Comparison of ENCODE assay signal across 8 mouse cellular contexts in the genomic region with DNA sequence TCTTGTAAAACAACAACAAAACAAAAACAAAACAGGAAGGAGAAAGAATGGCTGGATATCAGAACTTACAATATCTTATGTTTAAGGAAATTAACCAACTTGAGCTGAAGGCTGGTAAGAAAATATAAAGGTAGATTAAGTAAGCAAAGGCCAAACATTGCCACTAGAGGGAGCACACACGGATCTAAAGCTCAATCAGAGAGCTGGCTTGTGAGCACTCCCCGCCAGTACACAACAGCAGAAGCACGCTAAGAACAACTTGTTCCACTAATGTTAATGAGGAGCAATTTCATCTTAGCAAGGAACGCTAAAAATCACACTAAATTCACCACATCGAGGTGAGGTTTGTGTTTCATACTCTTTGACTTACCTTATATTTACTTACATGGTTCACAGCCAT. TPM values are rescaled to one million over a fixed set of nuclear protein-coding genes. Genes with fewer than 3 reads are reported as not detected.
DNase-seq lines count a peak whose midpoint lies in the region; ATAC-seq and TF ChIP-seq lines count a peak whose summit lies in the region.
"Had no signal": no experiment of that assay in that cellular context is flagged by ENCODE, and none has a peak within 500 bp of the region (broad histone marks: within the 10 kb centered on the region; RNA-seq: fewer than 3 reads in every experiment).

No protein-coding gene starts in this region.

- ATAC-seq in limb, embryonic 11.5 days (ENCODE audit: insufficient number of reproducible peaks, low FRiP score, low TSS enrichment, low read depth) = no peak
- ATAC-seq in hindbrain, embryonic 16.5 days = peak; percentile 52; the same call in 1 of the 2 replicates
- ATAC-seq in limb, embryonic 14.5 days (ENCODE audit: low FRiP score, low read depth) = no peak

- no peak overlapping the region for H3K9ac ChIP-seq in limb, embryonic 11.5 days (ENCODE audit: low read length)
- no peak overlapping the region for H3K9ac ChIP-seq in hindbrain, embryonic 16.5 days (ENCODE audit: low read depth, low read length)
- no peak overlapping the region for H3K9ac ChIP-seq in limb, embryonic 14.5 days (ENCODE audit: low read depth, low read length, severe bottlenecking)
- H3K9ac ChIP-seq: embryonic facial prominence, embryonic 15.5 days had no signal

- DNase-seq in limb, embryonic 11.5 days (ENCODE audit: low spot score) = peak; percentile 62
- no peak for DNase-seq in limb, embryonic 10.5 days (ENCODE audit: low spot score)
- peak; percentile 44 for DNase-seq in T-cell, adult 2 months (ENCODE audit: low spot score)
- peak; percentile 79 to 82 for DNase-seq in cerebellum, postnatal 10 days
- DNase-seq in limb, embryonic 14.5 days (ENCODE audit: low spot score) = peak; percentile 80

- H3K4me2 ChIP-seq in limb, embryonic 11.5 days (ENCODE audit: low read depth, severe bottlenecking) = no peak overlapping the region
- no peak overlapping the region for H3K4me2 ChIP-seq in hindbrain, embryonic 16.5 days (ENCODE audit: low read length)
- H3K4me2 ChIP-seq in limb, embryonic 14.5 days (replicated peaks; ENCODE audit: low read depth, low read length, severe bottlenecking) = no peak overlapping the region
- H3K4me2 ChIP-seq: embryonic facial prominence, embryonic 15.5 days had no signal

- H3K4me1 ChIP-seq in limb, embryonic 11.5 days (ENCODE audit: control insufficient read depth, insufficient read depth, low read length) = no peaks in the 10 kb centered on the region
- no peaks in the 10 kb centered on the region for H3K4me1 ChIP-seq in limb, embryonic 10.5 days
- no peaks in the 10 kb centered on the region for H3K4me1 ChIP-seq in hindbrain, embryonic 16.5 days (ENCODE audit: control insufficient read depth, insufficient read depth, low read depth, low read length)
- no peaks in the 10 kb centered on the region for H3K4me1 ChIP-seq in limb, embryonic 14.5 days (ENCODE audit: control insufficient read depth, insufficient read depth, low read length)
- H3K4me1 ChIP-seq in small intestine, adult 2 months (ENCODE audit: control insufficient read depth, insufficient read depth, insufficient read length, low read length) = no peaks in the 10 kb centered on the region
- H3K4me1 ChIP-seq: embryonic facial prominence, embryonic 15.5 days had no signal

- no peak overlapping the region for H3K4me3 ChIP-seq in limb, embryonic 11.5 days (ENCODE audit: low read depth, low read length)
- H3K4me3 ChIP-seq in limb, embryonic 10.5 days = no peak overlapping the region
- no peak overlapping the region for H3K4me3 ChIP-seq in hindbrain, embryonic 16.5 days (ENCODE audit: low read length)
- H3K4me3 ChIP-seq in limb, embryonic 14.5 days (replicated peaks; ENCODE audit: low read length) = no peak overlapping the region
- H3K4me3 ChIP-seq in small intestine, adult 2 months (ENCODE audit: low read depth, low read length) = no peak overlapping the region
- H3K4me3 ChIP-seq: embryonic facial prominence, embryonic 15.5 days had no signal

- H3K36me3 ChIP-seq in limb, embryonic 11.5 days (ENCODE audit: control insufficient read depth, insufficient read depth, low read length) = peaks cover 13% of the 10 kb centered on the region
- peaks cover 91% of the 10 kb centered on the region for H3K36me3 ChIP-seq in limb, embryonic 10.5 days
- H3K36me3 ChIP-seq in hindbrain, embryonic 16.5 days (ENCODE audit: control insufficient read depth, insufficient read depth, low read length) = peaks cover 41% of the 10 kb centered on the region
- peaks cover 87% of the 10 kb centered on the region for H3K36me3 ChIP-seq in limb, embryonic 14.5 days (ENCODE audit: control insufficient read depth, insufficient read depth, low read length)
- peaks cover 65% of the 10 kb centered on the region for H3K36me3 ChIP-seq in small intestine, adult 2 months (ENCODE audit: control insufficient read depth, insufficient read depth, low read length)

- TF ChIP-seq CTCF in small intestine, adult 2 months (IDR thresholded peaks at IDR 0.05; ENCODE audit: extremely low read depth, insufficient read length, insufficient replicate concordance, low read depth, low read length) = peak; percentile 56; the same call in 1 of the 2 replicates

- no peak overlapping the region for H3K27ac ChIP-seq in limb, embryonic 11.5 days (replicated peaks; ENCODE audit: low read depth, low read length)
- no peak overlapping the region for H3K27ac ChIP-seq in limb, embryonic 10.5 days
- no peak overlapping the region for H3K27ac ChIP-seq in hindbrain, embryonic 16.5 days (ENCODE audit: low read depth, low read length)
- no peak overlapping the region for H3K27ac ChIP-seq in limb, embryonic 14.5 days (replicated peaks; ENCODE audit: low read depth, low read length)
- H3K27ac ChIP-seq in small intestine, adult 2 months (ENCODE audit: insufficient read depth, low read depth, low read length) = no peak overlapping the region
- H3K27ac ChIP-seq: embryonic facial prominence, embryonic 15.5 days had no signal

- 38% methylated on average over 5 of the region's 5 CpGs for WGBS in limb, embryonic 11.5 days
- 30% methylated on average over 5 of the region's 5 CpGs for WGBS in limb, embryonic 10.5 days
- 15% methylated on average over 5 of the region's 5 CpGs for WGBS in hindbrain, embryonic 16.5 days
- WGBS in limb, embryonic 14.5 days = 29% methylated on average over 5 of the region's 5 CpGs
- 21% methylated on average over 5 of the region's 5 CpGs for WGBS in small intestine, adult 2 months

- TF ChIP-seq POLR2A in limb, embryonic 14.5 days (IDR thresholded peaks at IDR 0.05; ENCODE audit: borderline replicate concordance, extremely low read depth, insufficient read depth, insufficient read length) = no peak
- no peak for TF ChIP-seq POLR2A in small intestine, adult 2 months (IDR thresholded peaks at IDR 0.05; ENCODE audit: low read depth, low read length)

- no peaks in the 10 kb centered on the region for H3K27me3 ChIP-seq in limb, embryonic 11.5 days (ENCODE audit: control insufficient read depth, insufficient read depth, low read length)
- H3K27me3 ChIP-seq in limb, embryonic 10.5 days (ENCODE audit: low read depth, poor library complexity, severe bottlenecking) = no peaks in the 10 kb centered on the region
- H3K27me3 ChIP-seq in hindbrain, embryonic 16.5 days (replicated peaks; ENCODE audit: control insufficient read depth, insufficient read depth, low read length) = no peaks in the 10 kb centered on the region
- H3K27me3 ChIP-seq in limb, embryonic 14.5 days (ENCODE audit: control insufficient read depth, insufficient read depth, low read length) = no peaks in the 10 kb centered on the region
- H3K27me3 ChIP-seq in small intestine, adult 2 months (ENCODE audit: control insufficient read depth, insufficient read depth, low read length) = no peaks in the 10 kb centered on the region
- H3K27me3 ChIP-seq: embryonic facial prominence, embryonic 15.5 days had no signal

- no peaks in the 10 kb centered on the region for H3K9me3 ChIP-seq in limb, embryonic 11.5 days (ENCODE audit: control insufficient read depth, low read length)
- no peaks in the 10 kb centered on the region for H3K9me3 ChIP-seq in limb, embryonic 10.5 days (replicated peaks)
- H3K9me3 ChIP-seq in hindbrain, embryonic 16.5 days (ENCODE audit: control insufficient read depth, low read length) = no peaks in the 10 kb centered on the region
- no peaks in the 10 kb centered on the region for H3K9me3 ChIP-seq in limb, embryonic 14.5 days (ENCODE audit: control insufficient read depth, low read length)
- H3K9me3 ChIP-seq: embryonic facial prominence, embryonic 15.5 days had no signal

RNA-seq across cellular contexts. Expression of a gene that starts 29.1 kb away (rescaled TPM):
- 142 and 143 TPM in 2 replicates for polyA plus RNA-seq in limb, embryonic 11.5 days (2014; fragmentation: Nextera tagmentation; extraction: Ambion mirVana)
- 125 and 141 TPM in 2 replicates for polyA plus RNA-seq in limb, embryonic 10.5 days (2016; fragmentation: Nextera tagmentation; extraction: Ambion mirVana)
- polyA plus RNA-seq in hindbrain, embryonic 16.5 days (2015; fragmentation: Nextera tagmentation; extraction: Ambion mirVana) = 155 and 168 TPM in 2 replicates
- 166 and 196 TPM in 2 replicates for polyA plus RNA-seq in limb, embryonic 14.5 days (2012; rRNA removed)
- 140 and 153 TPM in 2 replicates for polyA plus RNA-seq in limb, embryonic 14.5 days (2014; fragmentation: Nextera tagmentation; extraction: Ambion mirVana)
- polyA plus RNA-seq in small intestine, adult 2 months (2012; rRNA removed) = 66.5 and 133 TPM in 2 replicates

RNA-seq across cellular contexts. Expression of a gene that starts 52.1 kb away (rescaled TPM):
- 0.67 and 0.99 TPM in 2 replicates for polyA plus RNA-seq in limb, embryonic 11.5 days (2014; fragmentation: Nextera tagmentation; extraction: Ambion mirVana)
- polyA plus RNA-seq in limb, embryonic 10.5 days (2016; fragmentation: Nextera tagmentation; extraction: Ambion mirVana) = 0.36 and 0.63 TPM in 2 replicates
- polyA plus RNA-seq in hindbrain, embryonic 16.5 days (2015; fragmentation: Nextera tagmentation; extraction: Ambion mirVana) = 0.77 and 1.7 TPM in 2 replicates
- polyA plus RNA-seq in limb, embryonic 14.5 days (2012; rRNA removed) = 21.9 and 27.0 TPM in 2 replicates
- polyA plus RNA-seq in limb, embryonic 14.5 days (2014; fragmentation: Nextera tagmentation; extraction: Ambion mirVana) = 3.6 and 5.0 TPM in 2 replicates
- polyA plus RNA-seq in small intestine, adult 2 months (2012; rRNA removed) = 0.47 and 0.51 TPM in 2 replicates
